Mouse (Mus musculus) embryonic facial prominence, embryonic 11.5 days (tissue): ENCODE data around the gene Adgrg1. TPM values are rescaled to one million over a fixed set of nuclear protein-coding genes. Genes with fewer than 3 reads are reported as not detected.

ENCODE experiments used
- ATAC-seq: fragments of 200-750 bp; cut with Nextera tagmentation; replicated peaks from 2 replicates; pipeline ENCODE4 v1.8.0; 2017; ENCODE audit warnings: low read depth; ENCODE audit not compliant: insufficient number of reproducible peaks, low FRiP score, low TSS enrichment
- DNase-seq: peaks from one replicate; pipeline ENCODE4 v3.0.0-alpha.2; 2015; ENCODE audit warnings: low spot score
- H3K27ac ChIP-seq: fragments of 300-500 bp; sonication (generic); replicated peaks from 2 replicates; pipeline ENCODE4 v1.5.1; 2014; ENCODE audit warnings: mild to moderate bottlenecking, low read depth, low read length, control low read depth
- H3K27me3 ChIP-seq: fragments of 300-500 bp; sonication (generic); 2 replicates; pipeline ENCODE4 v1.6.1; 2014; ENCODE audit warnings: mild to moderate bottlenecking, low read length, moderate library complexity, mixed read lengths; ENCODE audit not compliant: control insufficient read depth, insufficient read depth
- H3K36me3 ChIP-seq: fragments of 300-500 bp; sonication (generic); replicated peaks from 2 replicates; pipeline ENCODE4 v1.6.1; 2014; ENCODE audit warnings: low read depth, mild to moderate bottlenecking, low read length, moderate library complexity, mixed read lengths; ENCODE audit not compliant: control insufficient read depth, insufficient read depth
- H3K4me1 ChIP-seq: fragments of 300-500 bp; sonication (generic); 2 replicates; pipeline ENCODE4 v1.6.1; 2014; ENCODE audit warnings: low read length, mixed read lengths; ENCODE audit not compliant: control insufficient read depth, insufficient read depth
- H3K4me2 ChIP-seq: fragments of 300-500 bp; sonication (generic); 2 replicates; pipeline ENCODE4 v1.6.1; 2014; ENCODE audit warnings: low read depth, mild to moderate bottlenecking, control low read depth, low read length, moderate library complexity
- H3K4me3 ChIP-seq: fragments of 300-500 bp; sonication (generic); 2 replicates; pipeline ENCODE4 v1.5.1; 2014; ENCODE audit warnings: low read depth, low read length, control low read depth
- H3K9ac ChIP-seq: fragments of 300-500 bp; sonication (generic); replicated peaks from 2 replicates; pipeline ENCODE4 v1.6.1; 2014; ENCODE audit warnings: mild to moderate bottlenecking, control low read depth, low read length
- H3K9me3 ChIP-seq: fragments of 300-500 bp; sonication (generic); replicated peaks from 2 replicates; pipeline ENCODE4 v1.6.1; 2016; ENCODE audit warnings: mild to moderate bottlenecking, low read length, inconsistent platforms, mixed read lengths; ENCODE audit not compliant: control insufficient read depth
- WGBS: fragments of 180-500 bp; shearing (Covaris S2); extraction: QIAGEN DNeasy Blood & Tissue Kit; methylation state at CpG from one replicate; pipeline ENCODE4 v1.1.7; 2014; 5-methylcytosine and 5-hydroxymethylcytosine counted together
- polyA plus RNA-seq: library from polyadenylated mRNA; unstranded; fragments of >200 nt; fragmentation: Nextera tagmentation; extraction: Ambion mirVana; gene quantifications from 2 replicates; pipeline ENCODE4 v1.2.1, GENCODE M21; 2014

Gene Adgrg1
- polyA plus RNA-seq, 1 experiment from 2014 or later: 31.4 TPM

GRCm38 (mm10) chr8:94992996-94993724, 18.6 kb downstream of the Adgrg1 start:
- Histone ChIP-seq H3K9ac (no peak overlapping the region), H3K4me2 (no peak overlapping the region), H3K9me3 (no peaks in the 10 kb centered on the region), H3K4me3 (no peak overlapping the region), H3K4me1 (no peaks in the 10 kb centered on the region; the same call in 1 of the 2 replicates), H3K36me3 (no peaks in the 10 kb centered on the region), H3K27ac (no peak overlapping the region), H3K27me3 (no peaks in the 10 kb centered on the region)
- 74% methylated on average over 9 of the region's 9 CpGs for WGBS
- no peak for ATAC-seq
- no peak for DNase-seq

- Histone ChIP-seq H3K27me3 (no peaks in the 10 kb centered on the region), H3K36me3 (no peaks in the 10 kb centered on the region), H3K9ac (peak overlapping the region; percentile 47), H3K4me1 (no peaks in the 10 kb centered on the region; the same call in 1 of the 2 replicates), H3K4me3 (peak overlapping the region; percentile 11; the same call in 1 of the 2 replicates), H3K4me2 (peak overlapping the region; percentile 19), H3K9me3 (no peaks in the 10 kb centered on the region), H3K27ac (peak overlapping the region; percentile 31; the same call in 1 of the 2 replicates)
- DNase-seq (peak; percentile 89), ATAC-seq (peak; percentile 88)
- WGBS: 4% methylated on average over 13 of the region's 14 CpGs
Observed at GRCm38 (mm10) chr8:94994006-94994405, 19.5 kb downstream of the Adgrg1 start.

- H3K36me3 ChIP-seq: no peaks in the 10 kb centered on the region
- ATAC-seq: 0 out of 2 replicates have a peak, but pooled peaks have one; percentile 30
- H3K27me3 ChIP-seq: no peaks in the 10 kb centered on the region
- H3K9ac ChIP-seq: peak overlapping the region; percentile 47
- DNase-seq: no peak
- H3K27ac ChIP-seq: peak overlapping the region; percentile 31; the same call in 1 of the 2 replicates
- peak overlapping the region; percentile 19 for H3K4me2 ChIP-seq
- H3K4me1 ChIP-seq: peaks cover 4% of the 10 kb centered on the region
- peak overlapping the region; percentile 11 for H3K4me3 ChIP-seq
- H3K9me3 ChIP-seq: no peaks in the 10 kb centered on the region
- WGBS: 29% methylated on average over 1 of the region's 1 CpGs
Observed at GRCm38 (mm10) chr8:94994510-94994909, 20.0 kb downstream of the Adgrg1 start.

- Histone ChIP-seq H3K9ac (peak overlapping the region; percentile 47), H3K4me3 (peak overlapping the region; percentile 11), H3K4me2 (peak overlapping the region; percentile 19), H3K9me3 (no peaks in the 10 kb centered on the region), H3K36me3 (no peaks in the 10 kb centered on the region), H3K4me1 (peaks cover 4% of the 10 kb centered on the region), H3K27me3 (no peaks in the 10 kb centered on the region), H3K27ac (no peak overlapping the region)
- 76% methylated on average over 5 of the region's 5 CpGs for WGBS
- DNase-seq (no peak), ATAC-seq (no peak)
Observed at GRCm38 (mm10) chr8:94995336-94995893, 20.9 kb downstream of the Adgrg1 start.

- H3K27me3 ChIP-seq: no peaks in the 10 kb centered on the region
- peak overlapping the region; percentile 19 for H3K4me2 ChIP-seq
- ATAC-seq (no peak), DNase-seq (no peak)
- 68% methylated on average over 12 of the region's 12 CpGs for WGBS
- no peaks in the 10 kb centered on the region for H3K9me3 ChIP-seq
- peak overlapping the region; percentile 11 for H3K4me3 ChIP-seq
- no peak overlapping the region for H3K27ac ChIP-seq
- H3K4me1 ChIP-seq: peaks cover 4% of the 10 kb centered on the region
- H3K36me3 ChIP-seq: no peaks in the 10 kb centered on the region
- H3K9ac ChIP-seq: peak overlapping the region; percentile 47; the same call in 1 of the 2 replicates
Observed at GRCm38 (mm10) chr8:94996037-94996436, 21.5 kb downstream of the Adgrg1 start.

- no peak for ATAC-seq
- Histone ChIP-seq H3K4me3 (peak overlapping the region; percentile 5; the same call in 1 of the 2 replicates), H3K4me2 (peak overlapping the region; percentile 13; the same call in 1 of the 2 replicates), H3K36me3 (no peaks in the 10 kb centered on the region), H3K9me3 (no peaks in the 10 kb centered on the region), H3K9ac (peak overlapping the region; percentile 18), H3K4me1 (peaks cover 4% of the 10 kb centered on the region), H3K27ac (no peak overlapping the region), H3K27me3 (no peaks in the 10 kb centered on the region)
- DNase-seq: no peak
- WGBS: 53% methylated on average over 6 of the region's 6 CpGs
Observed at GRCm38 (mm10) chr8:94996899-94997856, 22.6 kb downstream of the Adgrg1 start.

- WGBS: 89% methylated on average over 6 of the region's 6 CpGs
- DNase-seq: no peak
- Histone ChIP-seq H3K27me3 (no peaks in the 10 kb centered on the region), H3K4me1 (peaks cover 4% of the 10 kb centered on the region), H3K27ac (no peak overlapping the region), H3K9me3 (no peaks in the 10 kb centered on the region), H3K4me2 (no peak overlapping the region), H3K4me3 (no peak overlapping the region), H3K9ac (no peak overlapping the region), H3K36me3 (no peaks in the 10 kb centered on the region)
- ATAC-seq: no peak
Observed at GRCm38 (mm10) chr8:94997857-94998243, 23.3 kb downstream of the Adgrg1 start.
